Mouse (Mus musculus): ENCODE measurements at regions not wholly inside any gene's neighbourhood (a gene's known extent, or its start where the extent isn't known, plus 50 kb on each side); places are given as distances from the start of the nearest gene placed in this dataset.

DNA sequence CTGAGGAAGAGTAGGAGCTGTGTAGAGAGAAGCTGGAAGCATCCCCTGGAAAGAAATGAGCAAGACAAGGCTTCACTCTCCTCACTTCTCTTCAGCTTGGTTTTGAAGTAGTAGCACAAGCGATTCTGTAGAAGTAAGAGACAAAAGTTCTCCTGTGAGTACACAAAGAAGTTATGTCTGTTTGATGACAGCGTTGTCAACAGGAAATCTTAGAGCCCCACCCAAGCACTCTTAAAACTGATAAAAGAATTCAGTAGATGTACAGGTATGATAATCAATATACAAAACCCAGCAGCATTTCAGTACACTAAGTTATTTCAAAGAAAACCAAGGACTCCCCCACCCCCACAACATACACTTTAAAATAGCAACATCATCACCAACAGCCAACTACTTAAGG lies 194.9 kb downstream of the Etnk1 start:
- DNase-seq: no peak
- peaks cover 4% of the 10 kb centered on the region; the same call in 1 of the 2 replicates for H3K4me1 ChIP-seq (ENCODE audit: control insufficient read depth, insufficient read depth, low read length)
- H3K4me3 ChIP-seq (replicated peaks; ENCODE audit: extremely low read depth, low read depth, low read length): no peak overlapping the region
- WGBS: 56% methylated on average over 2 of the region's 2 CpGs
- TF ChIP-seq CTCF (IDR thresholded peaks at IDR 0.05; ENCODE audit: insufficient read depth, low read length) (no peak), POLR2A (IDR thresholded peaks at IDR 0.05; ENCODE audit: borderline replicate concordance, extremely low read depth, low read depth, low read length) (no peak)

DNA sequence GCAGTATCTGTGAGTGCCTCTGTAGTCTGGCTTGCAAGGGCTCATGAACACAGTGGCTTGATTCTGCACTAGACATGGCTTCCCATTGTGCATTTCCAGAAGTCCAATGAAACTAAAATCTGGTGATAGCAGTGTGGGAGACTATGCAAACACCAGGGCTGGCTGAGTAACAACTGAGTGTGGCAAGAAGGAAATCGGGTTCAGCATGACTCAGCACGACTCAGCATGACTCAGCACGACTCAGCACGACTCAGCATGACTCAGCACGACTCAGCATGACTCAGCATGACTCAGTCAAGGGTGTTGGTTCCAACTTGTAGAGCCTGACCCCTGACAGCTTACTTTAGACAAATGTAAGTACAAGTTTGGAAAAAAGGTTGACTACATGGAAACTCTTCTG lies 198.8 kb downstream of the Etnk1 start:
- WGBS: 92% methylated on average over 5 of the region's 5 CpGs
- Histone ChIP-seq H3K4me1 (ENCODE audit: control insufficient read depth, insufficient read depth, low read length) (peaks cover 4% of the 10 kb centered on the region; the same call in 1 of the 2 replicates), H3K4me3 (replicated peaks; ENCODE audit: extremely low read depth, low read depth, low read length) (no peak overlapping the region)
- no peak for TF ChIP-seq CTCF (IDR thresholded peaks at IDR 0.05; ENCODE audit: insufficient read depth, low read length)
- no peak for TF ChIP-seq POLR2A (IDR thresholded peaks at IDR 0.05; ENCODE audit: borderline replicate concordance, extremely low read depth, low read depth, low read length)
- no peak for DNase-seq

DNA sequence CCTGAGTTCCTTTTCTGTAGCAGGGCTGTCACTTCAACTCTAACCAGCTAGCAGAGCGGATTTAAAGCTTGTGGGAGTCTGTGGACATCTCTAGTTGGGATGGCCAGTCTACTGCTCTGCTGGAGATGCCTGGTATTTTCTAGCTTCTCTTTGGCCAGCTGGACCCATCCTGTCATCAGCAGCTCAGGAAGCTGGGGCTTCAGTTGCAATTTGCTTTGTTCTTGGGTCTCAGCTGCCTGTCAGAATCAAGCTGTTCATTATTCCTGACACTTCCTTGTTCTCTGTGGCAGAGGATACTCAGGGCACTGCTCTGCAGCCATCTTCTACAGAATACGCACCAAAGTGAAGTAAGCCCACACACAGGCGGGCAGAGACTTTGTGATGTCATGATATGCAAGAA lies 200.8 kb downstream of the Etnk1 start:
- Histone ChIP-seq H3K4me1 (ENCODE audit: control insufficient read depth, insufficient read depth, low read length) (no peaks in the 10 kb centered on the region), H3K4me3 (replicated peaks; ENCODE audit: extremely low read depth, low read depth, low read length) (no peak overlapping the region)
- DNase-seq: no peak
- no peak for TF ChIP-seq CTCF (IDR thresholded peaks at IDR 0.05; ENCODE audit: insufficient read depth, low read length)
- no peak for TF ChIP-seq POLR2A (IDR thresholded peaks at IDR 0.05; ENCODE audit: borderline replicate concordance, extremely low read depth, low read depth, low read length)
- 60% methylated on average over 3 of the region's 3 CpGs for WGBS

DNA sequence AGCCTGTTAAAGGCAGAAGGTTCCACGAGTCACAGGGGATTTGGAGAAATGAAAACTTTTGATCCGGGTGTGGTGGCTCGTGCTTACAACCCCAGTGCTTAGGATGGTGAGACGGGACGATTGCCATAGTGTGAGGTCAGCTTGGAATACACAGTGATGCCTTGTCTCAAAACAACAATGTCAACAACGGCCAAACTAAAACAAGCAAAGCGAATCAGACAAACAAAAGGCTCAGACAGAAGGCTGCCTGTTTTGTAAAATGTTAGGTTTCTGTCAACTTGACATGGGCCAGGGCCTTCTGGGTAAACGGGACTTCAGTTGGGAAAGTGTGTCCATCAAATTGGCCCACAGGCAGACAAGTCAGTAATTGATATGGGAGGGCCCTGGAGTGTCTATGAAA lies 201.6 kb downstream of the Etnk1 start:
- H3K4me3 ChIP-seq (replicated peaks; ENCODE audit: extremely low read depth, low read depth, low read length): no peak overlapping the region
- 57% methylated on average over 8 of the region's 8 CpGs for WGBS

DNA sequence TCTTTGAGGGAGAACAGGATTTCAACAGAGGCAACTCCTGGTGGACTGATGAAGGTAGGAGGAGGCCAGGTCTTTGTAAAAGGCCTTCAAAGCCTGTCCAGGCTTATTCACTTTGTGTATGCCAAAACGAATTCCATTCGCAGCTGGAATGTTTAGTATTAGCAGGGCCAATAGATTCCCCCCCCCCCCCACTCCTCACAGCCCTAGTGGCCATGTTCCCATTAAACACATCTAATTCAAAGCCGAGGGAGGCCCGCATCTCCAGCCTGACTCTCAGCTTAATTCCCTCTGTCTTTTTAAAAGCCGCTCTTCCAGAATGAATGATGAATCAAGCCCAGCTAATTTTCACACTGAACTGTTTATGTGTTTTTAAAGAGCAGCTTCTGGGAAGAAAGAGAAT lies 205.5 kb downstream of the Etnk1 start:
- TF ChIP-seq CTCF (IDR thresholded peaks at IDR 0.05; ENCODE audit: insufficient read depth, low read length): no peak
- no peak for TF ChIP-seq POLR2A (IDR thresholded peaks at IDR 0.05; ENCODE audit: borderline replicate concordance, extremely low read depth, low read depth, low read length)
- DNase-seq: no peak
- H3K4me3 ChIP-seq (replicated peaks; ENCODE audit: extremely low read depth, low read depth, low read length): no peak overlapping the region
- H3K4me1 ChIP-seq (ENCODE audit: control insufficient read depth, insufficient read depth, low read length): no peaks in the 10 kb centered on the region; the same call in 1 of the 2 replicates
- whole genome bisulfite sequencing: 71% methylated on average over 5 of the region's 5 CpGs

More for the DNA sequence above, 201.6 kb downstream of the Etnk1 start:
- H3K4me1 ChIP-seq (ENCODE audit: control insufficient read depth, insufficient read depth, low read length): no peaks in the 10 kb centered on the region
- TF ChIP-seq POLR2A (IDR thresholded peaks at IDR 0.05; ENCODE audit: borderline replicate concordance, extremely low read depth, low read depth, low read length): no peak
- TF ChIP-seq CTCF (IDR thresholded peaks at IDR 0.05; ENCODE audit: insufficient read depth, low read length): no peak
- DNase-seq: no peak

DNA sequence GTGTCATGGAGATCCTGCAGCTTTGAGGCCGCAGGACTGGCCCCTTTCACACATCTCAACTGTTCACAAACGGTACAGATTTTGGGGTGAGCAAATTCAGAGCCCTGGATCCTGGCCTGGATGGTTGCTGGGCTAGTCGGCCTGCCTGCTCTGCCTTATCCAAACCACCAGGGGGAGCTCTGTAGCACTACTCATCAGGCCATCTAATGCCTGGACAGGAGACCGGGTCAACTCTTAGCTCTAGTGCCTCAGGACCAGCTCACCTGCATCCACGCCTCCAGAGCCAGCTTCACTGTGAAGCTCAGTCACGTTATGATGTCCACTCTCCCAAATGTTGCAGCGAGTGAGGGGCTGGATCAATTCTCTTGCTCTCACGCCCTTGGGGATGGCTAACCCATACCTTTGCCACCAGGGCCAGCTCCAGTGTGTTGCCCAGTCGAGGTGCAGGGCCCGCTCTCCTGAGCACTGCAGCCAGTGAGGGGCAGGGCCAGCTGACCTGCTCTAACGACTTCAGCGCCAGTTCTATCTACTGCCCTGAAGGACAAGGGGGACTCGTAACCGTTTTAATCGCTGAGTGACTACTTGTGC lies 206.8 kb downstream of the Etnk1 start:
- no peaks in the 10 kb centered on the region; the same call in 1 of the 2 replicates for H3K4me1 ChIP-seq (ENCODE audit: control insufficient read depth, insufficient read depth, low read length)
- peak; percentile 62 for DNase-seq
- TF ChIP-seq CTCF (IDR thresholded peaks at IDR 0.05; ENCODE audit: insufficient read depth, low read length): peak; percentile 91
- TF ChIP-seq POLR2A (IDR thresholded peaks at IDR 0.05; ENCODE audit: borderline replicate concordance, extremely low read depth, low read depth, low read length): no peak
- WGBS: 62% methylated on average over 15 of the region's 15 CpGs
- H3K4me3 ChIP-seq (replicated peaks; ENCODE audit: extremely low read depth, low read depth, low read length): no peak overlapping the region

DNA sequence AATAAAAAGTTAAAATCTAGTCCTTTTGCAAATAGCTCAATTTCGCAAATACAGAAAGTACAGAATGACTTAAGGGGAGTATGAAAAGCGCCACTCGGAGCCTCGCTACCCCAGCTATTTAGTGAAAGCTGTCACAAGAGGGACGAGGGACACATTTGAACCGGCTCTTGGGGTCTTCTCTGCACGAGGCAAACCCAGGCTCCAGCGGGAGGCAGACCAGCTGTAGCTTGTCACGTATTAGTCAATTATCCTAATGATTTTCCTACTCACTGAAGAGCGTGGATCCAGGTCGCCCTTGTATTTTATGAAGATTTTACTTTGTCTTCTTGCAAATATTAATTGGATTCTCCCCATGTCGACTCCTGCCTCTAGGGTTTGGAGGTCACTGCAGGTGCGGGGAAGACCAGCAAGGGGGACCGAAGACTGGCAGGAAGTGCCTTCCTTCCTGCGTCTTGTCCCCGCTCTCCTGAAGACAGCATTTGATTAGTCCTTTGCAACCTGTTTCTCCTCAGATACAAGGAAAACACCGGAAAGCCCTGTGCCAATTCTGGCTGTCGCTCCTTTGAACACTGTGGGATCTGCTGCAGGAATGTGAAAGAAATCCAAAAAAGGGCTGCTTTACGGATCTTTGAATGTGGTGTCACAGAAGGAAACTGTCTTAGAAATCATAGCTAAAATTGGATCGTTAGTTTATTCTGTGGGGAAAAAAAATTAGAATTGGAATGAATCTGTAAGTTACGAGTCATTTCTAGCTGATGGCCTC lies 209.1 kb downstream of the Etnk1 start:
- TF ChIP-seq POLR2A (IDR thresholded peaks at IDR 0.05; ENCODE audit: borderline replicate concordance, extremely low read depth, low read depth, low read length) (no peak), CTCF (IDR thresholded peaks at IDR 0.05; ENCODE audit: insufficient read depth, low read length) (no peak)

DNA sequence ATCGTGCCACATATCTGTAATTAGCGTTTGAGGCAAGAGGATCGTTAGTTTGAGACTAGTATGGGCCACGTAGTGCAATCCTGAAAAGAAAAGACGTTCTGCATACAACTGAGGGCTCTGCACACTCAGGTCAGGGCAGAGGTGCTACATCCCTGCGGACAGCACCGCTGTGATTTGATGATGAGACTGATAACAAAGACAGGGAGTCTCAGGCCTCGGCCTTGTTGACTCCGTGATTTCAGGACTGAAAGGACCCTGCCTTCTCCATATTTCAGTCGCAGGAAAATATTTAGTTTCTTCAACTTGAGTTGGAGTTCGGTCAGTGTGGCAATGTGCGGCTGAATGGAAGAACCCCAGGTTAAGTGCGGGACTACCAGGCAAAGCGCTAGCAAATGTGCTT lies 210.1 kb downstream of the Etnk1 start:
- TF ChIP-seq POLR2A (IDR thresholded peaks at IDR 0.05; ENCODE audit: borderline replicate concordance, extremely low read depth, low read depth, low read length): no peak
- TF ChIP-seq CTCF (IDR thresholded peaks at IDR 0.05; ENCODE audit: insufficient read depth, low read length): no peak
- WGBS: 91% methylated on average over 14 of the region's 14 CpGs

More for the DNA sequence above, 209.1 kb downstream of the Etnk1 start:
- Histone ChIP-seq H3K4me1 (ENCODE audit: control insufficient read depth, insufficient read depth, low read length) (no peaks in the 10 kb centered on the region; the same call in 1 of the 2 replicates), H3K4me3 (replicated peaks; ENCODE audit: extremely low read depth, low read depth, low read length) (no peak overlapping the region)
- 59% methylated on average over 21 of the region's 21 CpGs for WGBS
- DNase-seq: no peak

DNA sequence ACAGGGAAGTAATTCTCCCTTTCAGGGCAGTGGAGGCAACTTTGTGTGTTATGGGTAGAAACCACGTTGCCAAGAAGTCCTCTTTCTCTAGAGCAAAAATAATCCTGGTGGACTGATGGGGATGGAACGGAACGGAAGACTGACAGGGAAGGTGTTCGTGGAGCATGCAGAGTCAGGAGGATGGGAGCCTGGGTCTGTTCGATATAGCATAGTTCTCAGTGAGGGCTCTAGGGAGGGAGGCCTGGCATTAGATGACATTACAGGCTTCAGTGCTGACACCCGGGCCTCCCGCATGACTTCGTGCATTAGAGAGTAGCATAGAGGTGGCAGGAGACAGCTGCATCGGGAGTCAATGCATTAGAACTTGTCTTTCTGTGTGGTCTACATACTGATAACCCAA lies 211.1 kb downstream of the Etnk1 start:
- DNase-seq: no peak
- WGBS: 96% methylated on average over 9 of the region's 9 CpGs
- TF ChIP-seq CTCF (IDR thresholded peaks at IDR 0.05; ENCODE audit: insufficient read depth, low read length) (no peak), POLR2A (IDR thresholded peaks at IDR 0.05; ENCODE audit: borderline replicate concordance, extremely low read depth, low read depth, low read length) (no peak)
- H3K4me1 ChIP-seq (ENCODE audit: control insufficient read depth, insufficient read depth, low read length): no peaks in the 10 kb centered on the region; the same call in 1 of the 2 replicates
- H3K4me3 ChIP-seq (replicated peaks; ENCODE audit: extremely low read depth, low read depth, low read length): no peak overlapping the region

More for the DNA sequence above, 210.1 kb downstream of the Etnk1 start:
- H3K4me1 ChIP-seq (ENCODE audit: control insufficient read depth, insufficient read depth, low read length): no peaks in the 10 kb centered on the region; the same call in 1 of the 2 replicates
- no peak overlapping the region for H3K4me3 ChIP-seq (replicated peaks; ENCODE audit: extremely low read depth, low read depth, low read length)
- no peak for DNase-seq

DNA sequence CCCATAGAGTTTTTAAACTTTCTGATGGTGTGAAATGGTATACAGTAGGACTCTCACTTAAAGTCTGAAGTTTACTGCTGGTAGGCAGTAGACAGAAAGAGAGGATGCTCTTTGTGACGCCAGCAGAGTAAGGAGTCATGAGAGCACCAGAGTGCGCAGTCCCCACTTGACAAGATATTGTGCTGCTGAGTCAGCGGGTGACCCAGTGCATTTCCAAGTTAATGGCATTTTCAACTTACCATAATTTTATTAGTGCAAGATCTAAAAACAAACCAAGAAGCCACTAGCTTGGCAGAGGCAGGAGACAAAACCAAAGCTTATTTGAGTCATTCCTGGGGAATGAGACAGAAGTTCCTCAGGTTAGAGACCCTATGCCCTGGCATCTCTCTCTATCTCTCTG lies 213.5 kb downstream of the Etnk1 start:
- no peak overlapping the region for H3K4me3 ChIP-seq (replicated peaks; ENCODE audit: extremely low read depth, low read depth, low read length)
- no peaks in the 10 kb centered on the region for H3K4me1 ChIP-seq (ENCODE audit: control insufficient read depth, insufficient read depth, low read length)
- no peak for DNase-seq
- TF ChIP-seq CTCF (IDR thresholded peaks at IDR 0.05; ENCODE audit: insufficient read depth, low read length): no peak
- TF ChIP-seq POLR2A (IDR thresholded peaks at IDR 0.05; ENCODE audit: borderline replicate concordance, extremely low read depth, low read depth, low read length): no peak
- WGBS: 95% methylated on average over 3 of the region's 3 CpGs

Measured in lung, adult 2 months (tissue).